Mouse (Mus musculus): ENCODE results near the gene Lap3.

DNA sequence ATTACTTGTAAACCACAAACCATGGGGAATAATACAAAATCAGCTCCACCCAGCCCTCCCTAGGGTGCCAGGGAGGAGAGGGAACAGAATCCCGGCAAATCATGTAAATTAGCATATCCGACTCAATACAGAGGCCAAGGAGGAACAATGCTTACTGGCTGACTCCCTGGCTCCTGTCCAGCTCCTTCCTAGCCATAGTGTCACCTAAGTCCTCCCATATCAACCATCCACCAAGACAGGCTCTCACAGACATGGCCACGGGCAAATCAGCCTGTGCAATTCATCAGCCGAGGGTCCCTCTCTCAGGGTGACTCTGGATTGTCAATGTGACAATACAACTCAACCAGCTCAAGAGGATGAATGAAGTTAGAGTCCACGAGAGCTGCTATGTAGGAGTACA lies 44.5 kb upstream of the Lap3 start:
- TF ChIP-seq POLR2A (IDR thresholded peaks at IDR 0.05; ENCODE audit: low read depth, low read length) (no peak), CTCF (IDR thresholded peaks at IDR 0.05; ENCODE audit: borderline replicate concordance, insufficient read depth, low read length) (no peak)
